Mouse (Mus musculus) liver, adult 2 months (tissue): ENCODE data around the gene Naa35. TPM values are rescaled to one million over a fixed set of nuclear protein-coding genes. Genes with fewer than 3 reads are reported as not detected.

Source experiments
- DNase-seq: peaks from one replicate; pipeline ENCODE4 v3.0.0-alpha.2; 2011; ENCODE audit warnings: low read depth, low spot score; ENCODE audit errors: extremely low read depth
- H3K27ac ChIP-seq: fragments of 200-500 bp; replicated peaks from 2 replicates; pipeline ENCODE4 v1.5.1; 2012; ENCODE audit warnings: low read depth, mild to moderate bottlenecking, control low read depth, inconsistent platforms, low read length; ENCODE audit not compliant: insufficient read depth
- H3K27me3 ChIP-seq: fragments of 200-500 bp; 2 replicates; pipeline ENCODE4 v1.6.1; 2012; ENCODE audit warnings: mild to moderate bottlenecking, moderate library complexity, low read length, inconsistent platforms; ENCODE audit not compliant: control insufficient read depth, insufficient read depth
- H3K36me3 ChIP-seq: fragments of 200-500 bp; 2 replicates; pipeline ENCODE4 v1.6.1; 2012; ENCODE audit warnings: low read length, inconsistent platforms; ENCODE audit not compliant: control insufficient read depth, insufficient read depth
- H3K4me1 ChIP-seq: fragments of 200-500 bp; 2 replicates; pipeline ENCODE4 v1.6.1; 2011; ENCODE audit warnings: low read length; ENCODE audit not compliant: control insufficient read depth, insufficient read depth
- H3K4me3 ChIP-seq: fragments of 200-500 bp; 2 replicates; pipeline ENCODE4 v1.5.1; 2011; ENCODE audit warnings: low read depth, mild to moderate bottlenecking, control low read depth, low read length, moderate library complexity; ENCODE audit not compliant: insufficient read depth
- H3K79me2 ChIP-seq: fragments of 200-500 bp; 2 replicates; pipeline ENCODE4 v1.6.1; 2012; ENCODE audit warnings: inconsistent platforms, mild to moderate bottlenecking, low read length, moderate library complexity; ENCODE audit not compliant: control insufficient read depth, insufficient read depth
- H3K9ac ChIP-seq: fragments of 200-500 bp; 2 replicates; pipeline ENCODE4 v1.6.1; 2012; ENCODE audit warnings: low read depth, mild to moderate bottlenecking, control low read depth, inconsistent platforms, low read length
- CTCF ChIP-seq: fragments of 200-500 bp; IDR thresholded peaks from 2 replicates; pipeline ENCODE4 v1.5.1; 2011; ENCODE audit warnings: low read depth, low read length, control low read depth
- POLR2A ChIP-seq: fragments of 200-500 bp; IDR thresholded peaks from 2 replicates; pipeline ENCODE4 v1.6.1; 2011; ENCODE audit warnings: low read length, control low read depth; ENCODE audit not compliant: insufficient read depth; ENCODE audit errors: extremely low read depth
- WGBS: fragments of 180-500 bp; shearing (Covaris S2); methylation state at CpG from one replicate; pipeline ENCODE4 v1.1.7; 2018; 5-methylcytosine and 5-hydroxymethylcytosine counted together
- polyA plus RNA-seq: library from polyadenylated mRNA; depleted of rRNA; stranded (reverse); fragments of >200 nt; gene quantifications from 2 replicates; pipeline ENCODE4 v1.2.3, GENCODE M21; 2012
- total RNA-seq: library from RNA; depleted of rRNA; stranded (reverse); fragments of >200 nt; gene quantifications from 2 replicates; pipeline ENCODE4 v1.2.3, GENCODE M21; 2014

Naa35 gene
- total and polyA plus RNA-seq, 2 experiments = 29.1 to 32.3 TPM

GRCm38 (mm10) chr13:59613868-59614267 lies 28.8 kb downstream of the Naa35 start:
- peaks cover 21% of the 10 kb centered on the region for H3K36me3 ChIP-seq
- WGBS = 74% methylated on average over 4 of the region's 4 CpGs
- TF ChIP-seq POLR2A = no peak
- H3K4me1 ChIP-seq = no peaks in the 10 kb centered on the region
- DNase-seq = no peak
- no peak overlapping the region for H3K27ac ChIP-seq
- no peak overlapping the region for H3K9ac ChIP-seq
- H3K79me2 ChIP-seq = no peaks in the 10 kb centered on the region
- H3K27me3 ChIP-seq = no peaks in the 10 kb centered on the region
- no peak overlapping the region for H3K4me3 ChIP-seq

GRCm38 (mm10) chr13:59615152-59615551 lies 30.1 kb downstream of the Naa35 start:
- H3K4me3 ChIP-seq = no peak overlapping the region
- 97% methylated on average over 4 of the region's 4 CpGs for WGBS
- no peak for DNase-seq
- TF ChIP-seq POLR2A = no peak
- TF ChIP-seq CTCF = no peak
- H3K27me3 ChIP-seq = no peaks in the 10 kb centered on the region
- no peak overlapping the region for H3K9ac ChIP-seq
- H3K27ac ChIP-seq = no peak overlapping the region
- H3K79me2 ChIP-seq = no peaks in the 10 kb centered on the region
- no peaks in the 10 kb centered on the region for H3K4me1 ChIP-seq
- H3K36me3 ChIP-seq = peaks cover 16% of the 10 kb centered on the region

- DNase-seq = peak; percentile 39
- Histone ChIP-seq H3K4me1 (no peaks in the 10 kb centered on the region), H3K36me3 (peaks cover 16% of the 10 kb centered on the region), H3K4me3 (no peak overlapping the region), H3K79me2 (no peaks in the 10 kb centered on the region), H3K27ac (no peak overlapping the region), H3K9ac (no peak overlapping the region), H3K27me3 (no peaks in the 10 kb centered on the region)
- 22% methylated on average over 4 of the region's 4 CpGs for WGBS
- TF ChIP-seq POLR2A (no peak), CTCF (no peak)
Measured at GRCm38 (mm10) chr13:59615554-59615953, 30.5 kb downstream of the Naa35 start.

DNA sequence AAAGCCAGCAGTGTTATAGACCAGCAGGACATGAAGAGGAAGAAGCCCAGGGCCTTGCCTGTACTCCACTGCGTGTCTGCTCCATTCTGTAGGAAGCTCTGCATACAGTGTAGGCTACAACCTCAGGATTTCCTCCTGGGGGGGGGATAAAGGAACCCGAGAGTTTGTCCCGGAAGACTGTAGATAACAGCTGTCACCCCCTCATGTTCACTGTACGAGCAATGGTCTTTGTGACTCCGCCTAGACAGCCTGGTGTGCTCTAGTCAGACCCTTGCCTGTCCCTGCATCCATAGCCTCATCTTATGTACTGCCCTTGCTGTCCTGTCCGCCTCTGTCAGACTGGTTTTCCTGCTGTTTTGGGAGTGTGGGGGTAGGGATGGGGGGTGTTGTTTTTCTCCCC lies 33.4 kb downstream of the Naa35 start:
- WGBS = 86% methylated on average over 6 of the region's 6 CpGs
- Histone ChIP-seq H3K27me3 (no peaks in the 10 kb centered on the region), H3K4me1 (no peaks in the 10 kb centered on the region), H3K36me3 (peaks cover 35% of the 10 kb centered on the region), H3K27ac (no peak overlapping the region), H3K79me2 (no peaks in the 10 kb centered on the region), H3K4me3 (no peak overlapping the region), H3K9ac (no peak overlapping the region)
- TF ChIP-seq POLR2A = no peak
- TF ChIP-seq CTCF = no peak
- DNase-seq = no peak

DNA sequence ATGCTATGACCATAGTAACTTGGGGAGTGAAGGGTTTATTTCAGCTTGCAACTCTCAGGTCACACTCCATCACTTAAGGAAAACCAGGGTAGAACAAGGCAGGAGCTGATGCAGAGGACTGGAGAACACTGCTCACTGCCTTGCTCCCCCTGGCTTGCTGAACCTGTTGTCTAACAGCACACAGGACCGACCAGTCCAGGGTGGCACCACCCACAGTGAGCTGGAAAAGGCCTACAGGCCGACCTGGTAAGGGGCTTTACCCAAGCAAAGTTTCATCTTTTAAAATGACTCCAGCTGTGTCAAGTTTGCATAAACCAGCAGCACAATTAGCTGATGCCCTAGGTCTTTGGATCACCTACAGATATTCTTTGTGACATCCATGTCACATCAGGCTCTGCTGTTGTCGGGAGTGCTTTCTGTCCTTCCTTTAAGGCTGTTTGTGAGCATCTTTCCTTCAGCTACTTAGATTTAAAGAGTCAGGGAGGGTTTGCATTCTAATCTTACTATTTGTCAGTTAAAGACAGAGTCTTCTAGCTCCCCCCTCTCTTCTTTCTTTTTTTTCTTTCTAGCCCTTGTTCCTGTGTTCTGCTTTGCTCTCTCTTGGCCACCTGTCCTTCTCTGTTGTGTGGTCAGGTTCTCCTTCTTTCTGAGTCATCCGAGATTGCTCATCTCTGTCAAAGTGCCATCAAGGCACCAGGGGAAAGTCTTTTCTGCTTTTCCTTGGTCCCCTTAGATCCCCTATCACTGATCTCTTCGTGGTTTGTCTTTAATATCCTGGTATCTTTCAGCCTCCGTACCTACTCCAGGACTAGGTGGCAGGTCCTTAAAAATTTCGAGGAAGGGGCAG lies 36.8 kb downstream of the Naa35 start:
- H3K4me1 ChIP-seq = no peaks in the 10 kb centered on the region
- H3K9ac ChIP-seq = no peak overlapping the region
- no peak for DNase-seq
- TF ChIP-seq POLR2A (no peak), CTCF (no peak)
- 90% methylated on average over 7 of the region's 7 CpGs for WGBS
- H3K36me3 ChIP-seq = peaks cover 58% of the 10 kb centered on the region
- no peaks in the 10 kb centered on the region for H3K79me2 ChIP-seq
- H3K27me3 ChIP-seq = no peaks in the 10 kb centered on the region
- H3K27ac ChIP-seq = no peak overlapping the region
- H3K4me3 ChIP-seq = no peak overlapping the region

GRCm38 (mm10) chr13:59624389-59624788 lies 39.3 kb downstream of the Naa35 start:
- no peaks in the 10 kb centered on the region for H3K4me1 ChIP-seq
- WGBS = 92% methylated on average over 3 of the region's 3 CpGs
- no peak for DNase-seq
- peaks cover 66% of the 10 kb centered on the region for H3K36me3 ChIP-seq
- H3K27me3 ChIP-seq = no peaks in the 10 kb centered on the region
- no peak overlapping the region for H3K9ac ChIP-seq
- H3K79me2 ChIP-seq = no peaks in the 10 kb centered on the region
- no peak overlapping the region for H3K4me3 ChIP-seq
- H3K27ac ChIP-seq = no peak overlapping the region
- no peak for TF ChIP-seq CTCF
